ENCODE assay signal across 8 mouse cellular contexts in the genomic region with DNA sequence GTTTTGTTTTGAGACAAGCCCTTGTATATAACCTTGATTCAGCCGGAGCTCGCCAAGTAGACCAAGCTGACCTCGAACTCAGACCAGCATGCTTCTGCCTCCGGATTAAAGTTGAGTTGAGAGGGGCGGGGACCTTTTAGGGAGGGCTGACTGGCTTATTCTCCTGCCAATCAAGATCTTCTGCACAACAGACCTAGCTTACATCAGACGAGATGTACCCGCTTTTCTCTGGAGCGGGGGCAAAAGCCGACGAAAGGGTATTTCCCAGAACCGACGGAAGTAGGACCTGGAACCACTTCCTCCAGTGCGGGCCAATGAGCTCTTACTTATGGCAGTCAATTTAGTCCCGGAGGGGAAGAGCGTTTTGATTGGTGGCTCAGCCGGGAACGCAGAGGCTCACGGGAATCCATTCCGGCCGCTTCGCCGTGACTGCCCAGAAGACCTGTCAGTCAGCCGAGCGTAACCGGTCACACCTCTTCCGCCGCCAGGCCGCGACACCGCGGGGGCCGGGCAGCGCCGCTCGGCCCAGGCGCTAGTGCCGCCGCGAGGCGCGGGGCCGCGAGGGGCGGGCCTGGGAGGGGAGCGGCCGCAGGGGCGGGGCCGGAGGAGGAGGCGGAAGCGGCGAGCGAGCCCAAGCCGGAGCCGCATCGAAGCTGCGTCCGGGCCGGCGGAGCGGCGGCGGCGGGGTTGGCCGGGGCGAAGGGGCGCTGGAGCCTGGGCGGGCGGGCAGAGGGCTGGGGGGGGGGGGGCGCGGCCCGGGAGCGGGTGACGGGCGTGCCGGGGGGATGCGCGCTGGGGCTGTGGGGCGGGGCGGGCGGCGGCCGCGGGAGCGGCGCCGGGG. TPM values are rescaled to one million over a fixed set of nuclear protein-coding genes. Genes with fewer than 3 reads are reported as not detected.
DNase-seq lines count a peak whose midpoint lies in the region; ATAC-seq and TF ChIP-seq lines count a peak whose summit lies in the region.

TSS of gene Ubp1 (plus strand) at position 401 of the 841 bp plus-strand sequence.

- TF ChIP-seq RAD21 in CH12.LX (IDR thresholded peaks at IDR 0.05; ENCODE audit: low read depth, low read length): no peak

- H3K27ac ChIP-seq in CH12.LX (ENCODE audit: insufficient read depth, low read depth): peak within 1 kb of the TSS; percentile 87
- peak within 1 kb of the TSS; percentile 80 for H3K27ac ChIP-seq in forebrain, embryonic 11.5 days (ENCODE audit: low read depth, low read length)
- H3K27ac ChIP-seq in heart, embryonic 16.5 days (ENCODE audit: low read length): peak within 1 kb of the TSS; percentile 84
- peak within 1 kb of the TSS; percentile 97 for H3K27ac ChIP-seq in liver, embryonic 15.5 days (replicated peaks)
- peak within 1 kb of the TSS; percentile 93 for H3K27ac ChIP-seq in neural tube, embryonic 12.5 days

- TF ChIP-seq EP300 in CH12.LX (IDR thresholded peaks at IDR 0.05; ENCODE audit: low read length): no peak

- H3K4me1 ChIP-seq in CH12.LX (ENCODE audit: control insufficient read depth in 1 of 2, insufficient read depth in 2 of 2): peaks cover 4 to 48% of the 10 kb centered on the region in 2 experiments; a peak in 2 of 4 replicates
- H3K4me1 ChIP-seq in forebrain, embryonic 11.5 days (replicated peaks; ENCODE audit: control insufficient read depth, insufficient read depth, low read length): peaks cover 6% of the 10 kb centered on the region; the same call in 1 of the 2 replicates
- H3K4me1 ChIP-seq in heart, embryonic 16.5 days (ENCODE audit: control insufficient read depth, insufficient read depth, low read length): peaks cover 21% of the 10 kb centered on the region
- peaks cover 40% of the 10 kb centered on the region for H3K4me1 ChIP-seq in liver, embryonic 15.5 days (replicated peaks)
- H3K4me1 ChIP-seq in neural tube, embryonic 12.5 days: peaks cover 22% of the 10 kb centered on the region

- dilution Hi-C loops in CH12.LX (cut with MboI; ENCODE audit: extremely low pct_ligation_motif_present, extremely low pct_unique_long_range_greater_than_20kb, low sequenced_read_pairs): no loop called here

- H3K9me3 ChIP-seq in CH12.LX (replicated peaks; ENCODE audit: low read length): no peaks in the 10 kb centered on the region
- no peaks in the 10 kb centered on the region for H3K9me3 ChIP-seq in forebrain, embryonic 11.5 days (ENCODE audit: control insufficient read depth, low read length)
- H3K9me3 ChIP-seq in heart, embryonic 16.5 days (replicated peaks; ENCODE audit: control insufficient read depth, low read length): no peaks in the 10 kb centered on the region
- H3K9me3 ChIP-seq in liver, embryonic 15.5 days (replicated peaks): no peaks in the 10 kb centered on the region
- H3K9me3 ChIP-seq in neural tube, embryonic 12.5 days: no peaks in the 10 kb centered on the region

- H3K36me3 ChIP-seq in CH12.LX (replicated peaks in 1 of 2; ENCODE audit: control insufficient read depth in 1 of 2, insufficient read depth in 1 of 2, low read length in 1 of 2): peaks cover 0 to 7% of the 10 kb centered on the region in 2 experiments
- no peaks in the 10 kb centered on the region for H3K36me3 ChIP-seq in forebrain, embryonic 11.5 days (ENCODE audit: control insufficient read depth, insufficient read depth, low read length)
- H3K36me3 ChIP-seq in heart, embryonic 16.5 days (ENCODE audit: control insufficient read depth, insufficient read depth): no peaks in the 10 kb centered on the region
- H3K36me3 ChIP-seq in liver, embryonic 15.5 days (replicated peaks): no peaks in the 10 kb centered on the region
- no peaks in the 10 kb centered on the region for H3K36me3 ChIP-seq in neural tube, embryonic 12.5 days

- H3K4me3 ChIP-seq in CH12.LX (replicated peaks in 1 of 3; ENCODE audit: low read depth in 2 of 3, low read length in 2 of 3, poor library complexity in 1 of 3): peak within 1 kb of the TSS; percentile 86 to 96 (median 92)
- peak within 1 kb of the TSS; percentile 99 for H3K4me3 ChIP-seq in forebrain, embryonic 11.5 days (ENCODE audit: low read depth, low read length)
- peak within 1 kb of the TSS; percentile 98 for H3K4me3 ChIP-seq in heart, embryonic 16.5 days (ENCODE audit: low read length)
- peak within 1 kb of the TSS; percentile 98 for H3K4me3 ChIP-seq in liver, embryonic 15.5 days (replicated peaks)
- peak within 1 kb of the TSS; percentile 98 for H3K4me3 ChIP-seq in neural tube, embryonic 12.5 days

- TF ChIP-seq CTCF in CH12.LX (conservative IDR thresholded peaks at IDR 0.05 in 1 of 2, IDR thresholded peaks at IDR 0.05 in 1 of 2; ENCODE audit: low read depth in 2 of 2, low read length in 2 of 2): no peak

- DNase-seq in CH12.LX (ENCODE audit: extremely low read depth): peak; percentile 99
- DNase-seq in c-Kit-positive CD71-positive TER-119-negative erythroid progenitor cells, embryonic 14.5 days (ENCODE audit: low read depth): peak; percentile 96
- DNase-seq in forebrain, embryonic 11.5 days (ENCODE audit: low spot score): peak; percentile 97
- peak; percentile 96 to 99 for DNase-seq in kidney, postnatal 36 days
- peak; percentile 100 for DNase-seq in telencephalon, adult 2 months (ENCODE audit: low read depth, low spot score)

- 1% methylated on average over 47 of the region's 86 CpGs for WGBS in forebrain, embryonic 11.5 days
- under 1% methylated on average over 60 of the region's 86 CpGs for WGBS in heart, embryonic 16.5 days
- 1% methylated on average over 59 of the region's 86 CpGs for WGBS in liver, embryonic 15.5 days (ENCODE audit: insufficient replicate concordance)
- 2% methylated on average over 64 of the region's 86 CpGs for WGBS in neural tube, embryonic 12.5 days

- no peaks in the 10 kb centered on the region for H3K27me3 ChIP-seq in CH12.LX (replicated peaks)
- no peaks in the 10 kb centered on the region for H3K27me3 ChIP-seq in forebrain, embryonic 11.5 days (ENCODE audit: control insufficient read depth, insufficient read depth, low read length)
- H3K27me3 ChIP-seq in heart, embryonic 16.5 days (ENCODE audit: control insufficient read depth, insufficient read depth, low read length): no peaks in the 10 kb centered on the region
- H3K27me3 ChIP-seq in liver, embryonic 15.5 days: 0 out of 2 replicates have a peak, but pooled peaks cover 10% of the 10 kb centered on the region
- no peaks in the 10 kb centered on the region for H3K27me3 ChIP-seq in neural tube, embryonic 12.5 days (replicated peaks)

- in situ Hi-C loops in CH12.LX (cut with MboI; ENCODE audit: low pct_ligation_motif_present, low pct_unique_long_range_greater_than_20kb, low sequenced_read_pairs): no loop called here

- peak within 1 kb of the TSS; percentile 90 for H3K9ac ChIP-seq in CH12.LX (ENCODE audit: insufficient read depth, low read depth)
- H3K9ac ChIP-seq in forebrain, embryonic 11.5 days (ENCODE audit: low read length): peak within 1 kb of the TSS; percentile 87
- peak within 1 kb of the TSS; percentile 98 for H3K9ac ChIP-seq in heart, embryonic 16.5 days (ENCODE audit: low read length)
- H3K9ac ChIP-seq in liver, embryonic 15.5 days: peak within 1 kb of the TSS; percentile 99
- peak within 1 kb of the TSS; percentile 95 for H3K9ac ChIP-seq in neural tube, embryonic 12.5 days

- ATAC-seq in forebrain, embryonic 11.5 days (replicated peaks; ENCODE audit: low FRiP score): peak; percentile 98
- peak; percentile 97 for ATAC-seq in heart, embryonic 16.5 days (replicated peaks; ENCODE audit: extremely low read depth, insufficient read depth, low FRiP score)
- ATAC-seq in liver, embryonic 15.5 days (ENCODE audit: insufficient read depth): peak; percentile 98
- ATAC-seq in neural tube, embryonic 12.5 days (ENCODE audit: low FRiP score, low read depth): peak; percentile 97

- peak; percentile 71 for TF ChIP-seq POLR2A in CH12.LX (IDR thresholded peaks at IDR 0.05; ENCODE audit: low read depth, low read length)

- H3K79me2 ChIP-seq in CH12.LX (replicated peaks; ENCODE audit: control insufficient read depth, extremely low read depth, insufficient read depth, poor library complexity, severe bottlenecking): peaks cover 43% of the 10 kb centered on the region

- H3K4me2 ChIP-seq in CH12.LX (ENCODE audit: insufficient read depth, low read depth, poor library complexity, severe bottlenecking): peak within 1 kb of the TSS; percentile 93
- peak within 1 kb of the TSS; percentile 86 for H3K4me2 ChIP-seq in forebrain, embryonic 11.5 days (ENCODE audit: low read depth, low read length, severe bottlenecking)
- peak within 1 kb of the TSS; percentile 80 for H3K4me2 ChIP-seq in heart, embryonic 16.5 days (ENCODE audit: low read depth, low read length)
- peak within 1 kb of the TSS; percentile 81 for H3K4me2 ChIP-seq in liver, embryonic 15.5 days
- peak within 1 kb of the TSS; percentile 88 for H3K4me2 ChIP-seq in neural tube, embryonic 12.5 days (replicated peaks)

TF ChIP-seq in CH12.LX, 34 proteins besides CTCF, POLR2A, EP300 and RAD21 (continues in another document):
- peak; percentile 46; the same call in 1 of the 2 replicates for TF ChIP-seq TCF12 (IDR thresholded peaks at IDR 0.05; ENCODE audit: low read depth, low read length)
- TF ChIP-seq SIN3A (IDR thresholded peaks at IDR 0.05; ENCODE audit: low read length): peak; percentile 83
- TF ChIP-seq USF1 (IDR thresholded peaks at IDR 0.05; ENCODE audit: low read depth, low read length): no peak
- no peak for TF ChIP-seq UBTF (IDR thresholded peaks at IDR 0.05; ENCODE audit: low read depth, low read length)
- TF ChIP-seq ZC3H11A (IDR thresholded peaks at IDR 0.05; ENCODE audit: low read depth, low read length): no peak
- peak; percentile 33 for TF ChIP-seq NRF1 (IDR thresholded peaks at IDR 0.05; ENCODE audit: low read depth, low read length)
- no peak for TF ChIP-seq MAFK (IDR thresholded peaks at IDR 0.05; ENCODE audit: insufficient replicate concordance, low read length)
- peak; percentile 62; the same call in 1 of the 2 replicates for TF ChIP-seq MEF2A (IDR thresholded peaks at IDR 0.05; ENCODE audit: borderline replicate concordance, low read depth, low read length)
- TF ChIP-seq SMC3 (IDR thresholded peaks at IDR 0.05; ENCODE audit: low read depth, low read length): no peak
- TF ChIP-seq IRF4 (IDR thresholded peaks at IDR 0.05; ENCODE audit: low read depth, low read length): peak; percentile 51; the same call in 1 of the 2 replicates
- peak; percentile 95 for TF ChIP-seq MAZ (IDR thresholded peaks at IDR 0.05; ENCODE audit: low read depth, low read length)
- peak; percentile 80; the same call in 1 of the 2 replicates for TF ChIP-seq MYC (IDR thresholded peaks at IDR 0.05; ENCODE audit: low read depth, low read length)
- no peak for TF ChIP-seq RCOR1 (conservative IDR thresholded peaks at IDR 0.05; ENCODE audit: low read depth, low read length)

RNA-seq across cellular contexts. Expression of gene Ubp1, which starts in this region (rescaled TPM):
- total RNA-seq in CH12.LX (2012; rRNA removed) (42.0 and 43.9 TPM in 2 replicates), CH12.LX (2014; rRNA removed) (51.1 and 62.0 TPM in 2 replicates)
- polyA plus RNA-seq in CH12.LX (2012; ENCODE audit: insufficient read length, low read depth): 73.0 and 73.4 TPM in 2 replicates
- 51.7 and 52.5 TPM in 2 replicates for polyA plus RNA-seq in forebrain, embryonic 11.5 days (2014; fragmentation: Nextera tagmentation; extraction: Ambion mirVana)
- polyA plus RNA-seq in heart, embryonic 16.5 days (2015; fragmentation: Nextera tagmentation; extraction: Ambion mirVana): 20.4 and 21.7 TPM in 2 replicates
- polyA plus RNA-seq in liver, embryonic 15.5 days (2015; fragmentation: Nextera tagmentation; extraction: Ambion mirVana): 49.8 and 51.8 TPM in 2 replicates
- polyA plus RNA-seq in neural tube, embryonic 12.5 days (2016; fragmentation: Nextera tagmentation; extraction: Ambion mirVana): 49.3 and 52.0 TPM in 2 replicates

Comparison
In these comparisons a context has a peak if more than half of its experiments do, and no peak if none do; other contexts are left out.
1. Peak in every context shown above with its lines: DNase-seq, ATAC-seq, H3K4me3 ChIP-seq and H3K27ac ChIP-seq.